ENCODE assay signal across 22 mouse cellular contexts in the genomic region with DNA sequence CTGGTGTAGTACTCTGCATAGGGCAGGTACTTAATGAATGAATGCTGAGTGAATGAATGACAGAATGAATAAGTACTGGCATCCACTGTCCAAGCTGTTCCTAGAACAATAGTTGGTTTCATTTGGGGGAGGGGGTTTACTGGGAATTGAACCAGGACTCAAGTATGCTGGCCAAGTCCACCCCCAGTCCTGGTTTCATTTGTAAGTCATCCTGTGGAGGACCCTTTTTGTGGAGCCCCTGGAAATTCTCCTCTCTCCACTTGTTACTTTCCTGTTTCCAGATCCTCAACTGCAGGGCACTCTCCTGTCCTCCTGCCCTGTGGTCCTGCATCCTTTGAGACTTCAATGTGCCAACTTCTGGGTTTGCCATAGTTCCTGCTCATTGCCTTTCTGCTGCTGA.
"Had no signal": no experiment of that assay in that cellular context is flagged by ENCODE, and none has a peak within 500 bp of the region (broad histone marks: within the 10 kb centered on the region; RNA-seq: fewer than 3 reads in every experiment).

No protein-coding gene starts in this region.

- H3K27me3 ChIP-seq: embryonic facial prominence, embryonic 12.5 days; embryonic facial prominence, embryonic 13.5 days; embryonic facial prominence, embryonic 15.5 days had no signal

- ATAC-seq: forebrain, embryonic 13.5 days; forebrain, embryonic 14.5 days; forebrain, embryonic 16.5 days; forebrain, postnatal 0 days had no signal

- H3K9me3 ChIP-seq: embryonic facial prominence, embryonic 10.5 days; embryonic facial prominence, embryonic 12.5 days; embryonic facial prominence, embryonic 13.5 days; embryonic facial prominence, embryonic 15.5 days; forebrain, embryonic 12.5 days; forebrain, embryonic 13.5 days; heart, embryonic 10.5 days had no signal

- H3K9ac ChIP-seq: embryonic facial prominence, embryonic 12.5 days; embryonic facial prominence, embryonic 13.5 days; embryonic facial prominence, embryonic 15.5 days; forebrain, embryonic 12.5 days; forebrain, embryonic 13.5 days; forebrain, postnatal 0 days had no signal

- H3K4me3 ChIP-seq: embryonic facial prominence, embryonic 10.5 days; embryonic facial prominence, embryonic 12.5 days; embryonic facial prominence, embryonic 13.5 days; embryonic facial prominence, embryonic 15.5 days; erythroblast, embryonic 14.5 days; forebrain, embryonic 12.5 days; forebrain, embryonic 13.5 days; gastrocnemius, adult 2 months; heart, adult 2 months; heart, embryonic 10.5 days had no signal

- H3K4me1 ChIP-seq: embryonic facial prominence, embryonic 12.5 days; embryonic facial prominence, embryonic 15.5 days had no signal

- H3K27ac ChIP-seq: embryonic facial prominence, embryonic 10.5 days; embryonic facial prominence, embryonic 12.5 days; embryonic facial prominence, embryonic 13.5 days; embryonic facial prominence, embryonic 15.5 days; forebrain, embryonic 12.5 days; forebrain, embryonic 13.5 days; gastrocnemius, adult 2 months; heart, adult 2 months; heart, embryonic 10.5 days had no signal

- H3K4me2 ChIP-seq: embryonic facial prominence, embryonic 12.5 days; embryonic facial prominence, embryonic 13.5 days; embryonic facial prominence, embryonic 15.5 days; forebrain, embryonic 12.5 days; forebrain, embryonic 13.5 days had no signal

- DNase-seq: cerebellum, adult 8-10 months; cerebellum, postnatal 25 days; cerebellum, postnatal 36 days; embryo, embryonic 11 days; forebrain, postnatal 0 days; gastrocnemius, adult 2 months; gastrocnemius, postnatal 10 days; gastrocnemius, postnatal 14 days; gastrocnemius, postnatal 25 days; gastrocnemius, postnatal 36 days; heart, adult 18-20 months; heart, adult 2 months had no signal

- H3K36me3 ChIP-seq: embryonic facial prominence, embryonic 10.5 days; embryonic facial prominence, embryonic 12.5 days; embryonic facial prominence, embryonic 13.5 days; embryonic facial prominence, embryonic 15.5 days; forebrain, embryonic 12.5 days; heart, embryonic 10.5 days had no signal
